Mouse (Mus musculus): Measurements from ENCODE around the gene Dync1i1. TPM values are rescaled to one million over a fixed set of nuclear protein-coding genes. Genes with fewer than 3 reads are reported as not detected.

The Dync1i1 gene
- polyA plus RNA-seq, 1 experiment = 3.9 TPM

GRCm38 (mm10) chr6:5812076-5812475, 86.6 kb downstream of the Dync1i1 start:
- Histone ChIP-seq H3K36me3 (ENCODE audit: control insufficient read depth, insufficient read depth) (no peaks in the 10 kb centered on the region), H3K4me2 (ENCODE audit: low read depth) (no peak overlapping the region), H3K27me3 (ENCODE audit: control insufficient read depth, insufficient read depth, insufficient read length) (no peaks in the 10 kb centered on the region), H3K79me2 (ENCODE audit: control insufficient read depth, insufficient read depth) (no peaks in the 10 kb centered on the region), H3ac (ENCODE audit: control insufficient read depth, insufficient read length) (no peak overlapping the region), H3K4me3 (no peak overlapping the region)
- TF ChIP-seq POLR2AphosphoS2 (IDR thresholded peaks at IDR 0.05; ENCODE audit: insufficient read length, low read depth) (no peak), MYOD1 (IDR thresholded peaks at IDR 0.05; ENCODE audit: control insufficient read depth in 1 of 3, insufficient read length in 2 of 3, low read depth in 2 of 3) (no peak), SRF (IDR thresholded peaks at IDR 0.05; ENCODE audit: control insufficient read depth, insufficient read length, low read depth) (no peak), TCF12 (IDR thresholded peaks at IDR 0.05; ENCODE audit: insufficient read depth, poor library complexity, severe bottlenecking) (no peak), MYOG (IDR thresholded peaks at IDR 0.05; ENCODE audit: control insufficient read depth in 1 of 3, insufficient read depth in 1 of 3, insufficient read length in 2 of 3, low read depth in 2 of 3) (no peak), MAX (IDR thresholded peaks at IDR 0.05; ENCODE audit: low read depth) (no peak)

DNA sequence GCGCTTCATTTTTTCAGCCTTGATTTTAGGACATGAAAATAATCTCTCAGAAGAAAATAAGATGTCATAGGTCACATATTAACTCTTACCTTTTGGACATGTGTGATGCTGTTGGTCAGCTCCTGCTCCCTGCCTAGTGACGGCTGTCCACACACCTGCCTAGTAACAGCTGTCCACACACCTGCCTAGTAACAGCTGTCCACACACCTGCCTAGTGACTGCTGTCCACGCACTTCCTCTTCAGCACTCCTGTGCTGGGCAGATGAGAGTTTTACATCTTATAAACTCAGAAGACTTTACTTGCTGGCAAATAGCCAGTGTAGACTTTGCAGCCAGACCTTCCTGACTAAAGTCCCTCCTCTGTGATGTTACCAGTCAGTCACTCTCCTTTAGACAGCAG, 94.2 kb downstream of the Dync1i1 start:
- Histone ChIP-seq H3K27me3 (ENCODE audit: control insufficient read depth, insufficient read depth, insufficient read length) (no peaks in the 10 kb centered on the region), H3ac (ENCODE audit: control insufficient read depth, insufficient read length) (no peak overlapping the region), H3K79me2 (ENCODE audit: control insufficient read depth, insufficient read depth) (no peaks in the 10 kb centered on the region), H3K4me2 (ENCODE audit: low read depth) (no peak overlapping the region), H3K4me3 (no peak overlapping the region), H3K36me3 (ENCODE audit: control insufficient read depth, insufficient read depth) (no peaks in the 10 kb centered on the region)
- no peak for TF ChIP-seq CEBPB (IDR thresholded peaks at IDR 0.05; ENCODE audit: insufficient read depth, poor library complexity, severe bottlenecking)
- TF ChIP-seq POLR2AphosphoS2 (IDR thresholded peaks at IDR 0.05; ENCODE audit: insufficient read length, low read depth) = no peak
- TF ChIP-seq TCF12 (IDR thresholded peaks at IDR 0.05; ENCODE audit: insufficient read depth, poor library complexity, severe bottlenecking) = no peak
- TF ChIP-seq E2F4 (IDR thresholded peaks at IDR 0.05; ENCODE audit: insufficient read depth) = no peak
- TF ChIP-seq USF1 (IDR thresholded peaks at IDR 0.05; ENCODE audit: low read depth) = no peak
- no peak for TF ChIP-seq REST (IDR thresholded peaks at IDR 0.05; ENCODE audit: insufficient read depth, insufficient read length)
- no peak for TF ChIP-seq SRF (IDR thresholded peaks at IDR 0.05; ENCODE audit: control insufficient read depth, insufficient read length, low read depth)
- TF ChIP-seq TCF3 (IDR thresholded peaks at IDR 0.05; ENCODE audit: insufficient read length, low read depth) = peak; percentile 10
- no peak for TF ChIP-seq POLR2A (IDR thresholded peaks at IDR 0.05; ENCODE audit: insufficient read length, low read depth)
- TF ChIP-seq MYOG (IDR thresholded peaks at IDR 0.05; ENCODE audit: control insufficient read depth in 1 of 3, insufficient read depth in 1 of 3, insufficient read length in 2 of 3, low read depth in 2 of 3) = peak in 1 of 3 experiments; percentile 62
- TF ChIP-seq MAX (IDR thresholded peaks at IDR 0.05; ENCODE audit: low read depth) = no peak
- TF ChIP-seq MYOD1 (IDR thresholded peaks at IDR 0.05; ENCODE audit: control insufficient read depth in 1 of 3, insufficient read length in 2 of 3, low read depth in 2 of 3) = peak in 1 of 3 experiments; percentile 49

GRCm38 (mm10) chr6:5825461-5825860, 100.0 kb downstream of the Dync1i1 start:
- H3K79me2 ChIP-seq (ENCODE audit: control insufficient read depth, insufficient read depth) = no peaks in the 10 kb centered on the region
- no peaks in the 10 kb centered on the region for H3K27me3 ChIP-seq (ENCODE audit: control insufficient read depth, insufficient read depth, insufficient read length)
- no peaks in the 10 kb centered on the region for H3K36me3 ChIP-seq (ENCODE audit: control insufficient read depth, insufficient read depth)
- H3K4me3 ChIP-seq = no peak overlapping the region
- no peak overlapping the region for H3ac ChIP-seq (ENCODE audit: control insufficient read depth, insufficient read length)
- no peak overlapping the region for H3K4me2 ChIP-seq (ENCODE audit: low read depth)
- TF ChIP-seq POLR2A (IDR thresholded peaks at IDR 0.05; ENCODE audit: insufficient read length, low read depth) (no peak), USF1 (IDR thresholded peaks at IDR 0.05; ENCODE audit: low read depth) (no peak)

- Histone ChIP-seq H3K4me3 (no peak overlapping the region), H3K36me3 (ENCODE audit: control insufficient read depth, insufficient read depth) (no peaks in the 10 kb centered on the region)
- no peak for TF ChIP-seq TCF3 (IDR thresholded peaks at IDR 0.05; ENCODE audit: insufficient read length, low read depth)
Observed at GRCm38 (mm10) chr6:5827064-5827463, 101.6 kb downstream of the Dync1i1 start.

DNA sequence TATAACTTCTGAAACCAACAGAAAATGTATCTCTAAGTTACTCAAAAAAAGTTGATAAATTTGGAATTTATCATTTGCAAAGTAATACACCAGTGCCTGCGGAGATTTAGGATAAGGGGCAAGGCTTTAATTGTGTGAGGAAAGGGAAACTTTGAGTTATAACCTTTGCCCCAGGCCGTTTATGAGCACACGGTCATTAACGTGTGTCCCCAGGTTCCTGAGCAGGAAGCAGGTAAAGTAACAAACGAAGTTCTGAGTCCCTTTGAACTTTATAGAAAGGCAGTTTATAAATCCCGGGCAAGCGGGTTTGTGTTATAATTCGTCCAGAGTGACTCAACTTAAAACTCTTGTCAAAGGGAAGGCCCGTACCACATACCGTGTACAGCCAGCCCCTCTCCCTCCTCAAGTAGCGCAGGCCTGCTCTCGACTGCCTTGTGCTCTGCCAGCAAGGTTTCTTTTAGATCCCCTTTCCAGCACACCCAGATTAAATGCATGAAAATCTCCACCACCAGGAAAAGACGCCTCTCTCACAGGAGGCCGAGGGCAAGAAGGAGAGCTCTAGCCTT, 103.1 kb downstream of the Dync1i1 start:
- H3K27me3 ChIP-seq (ENCODE audit: control insufficient read depth, insufficient read depth, insufficient read length) = no peaks in the 10 kb centered on the region
- no peak overlapping the region for H3K4me3 ChIP-seq
- H3ac ChIP-seq (ENCODE audit: control insufficient read depth, insufficient read length) = no peak overlapping the region
- no peaks in the 10 kb centered on the region for H3K36me3 ChIP-seq (ENCODE audit: control insufficient read depth, insufficient read depth)
- no peak for TF ChIP-seq TCF12 (IDR thresholded peaks at IDR 0.05; ENCODE audit: insufficient read depth, poor library complexity, severe bottlenecking)
- TF ChIP-seq POLR2A (IDR thresholded peaks at IDR 0.05; ENCODE audit: insufficient read length, low read depth) = no peak
- TF ChIP-seq POLR2AphosphoS2 (IDR thresholded peaks at IDR 0.05; ENCODE audit: insufficient read length, low read depth) = no peak
- no peak for TF ChIP-seq MYOG (IDR thresholded peaks at IDR 0.05; ENCODE audit: control insufficient read depth in 1 of 3, insufficient read depth in 1 of 3, insufficient read length in 2 of 3, low read depth in 2 of 3)
- TF ChIP-seq MAX (IDR thresholded peaks at IDR 0.05; ENCODE audit: low read depth) = no peak
- TF ChIP-seq E2F4 (IDR thresholded peaks at IDR 0.05; ENCODE audit: insufficient read depth) = no peak
- TF ChIP-seq CEBPB (IDR thresholded peaks at IDR 0.05; ENCODE audit: insufficient read depth, poor library complexity, severe bottlenecking) = no peak
- no peak for TF ChIP-seq SRF (IDR thresholded peaks at IDR 0.05; ENCODE audit: control insufficient read depth, insufficient read length, low read depth)
- TF ChIP-seq REST (IDR thresholded peaks at IDR 0.05; ENCODE audit: insufficient read depth, insufficient read length) = no peak
- TF ChIP-seq MYOD1 (IDR thresholded peaks at IDR 0.05; ENCODE audit: control insufficient read depth in 1 of 3, insufficient read length in 2 of 3, low read depth in 2 of 3) = no peak
- H3K79me2 ChIP-seq (ENCODE audit: control insufficient read depth, insufficient read depth) = no peaks in the 10 kb centered on the region
- no peak overlapping the region for H3K4me2 ChIP-seq (ENCODE audit: low read depth)

More at GRCm38 (mm10) chr6:5827064-5827463, 101.6 kb downstream of the Dync1i1 start:
- Histone ChIP-seq H3K79me2 (ENCODE audit: control insufficient read depth, insufficient read depth) (no peaks in the 10 kb centered on the region), H3K4me2 (ENCODE audit: low read depth) (no peak overlapping the region), H3K27me3 (ENCODE audit: control insufficient read depth, insufficient read depth, insufficient read length) (no peaks in the 10 kb centered on the region), H3ac (ENCODE audit: control insufficient read depth, insufficient read length) (no peak overlapping the region)
